Mouse (Mus musculus) neural tube, embryonic 10.5 days (tissue): ENCODE measurements around the gene Tst.

ENCODE experiments used
- DNase-seq: peaks from one replicate; pipeline ENCODE4 v3.0.0-alpha.2; 2017; ENCODE audit warnings: low spot score; ENCODE audit errors: extremely low spot score

Tst gene

GRCm38 (mm10) chr15:78429871-78430622 lies 24.3 kb upstream of the Tst start:
- DNase-seq: no peak

- no peak for DNase-seq
These were observed 23.4 kb upstream of the Tst start for GRCm38 (mm10) chr15:78429139-78429459.

- peak; percentile 86 for DNase-seq
These were observed 22.9 kb upstream of the Tst start, which contains the start of gene Kctd17 for GRCm38 (mm10) chr15:78428391-78429138. Kctd17 (plus strand) TSS chr15:78428564.

GRCm38 (mm10) chr15:78425230-78425629 lies 19.5 kb upstream of the Tst start:
- no peak for DNase-seq

- DNase-seq: no peak
These were observed 18.8 kb upstream of the Tst start for GRCm38 (mm10) chr15:78424507-78424906.

GRCm38 (mm10) chr15:78422046-78422956 lies 16.6 kb upstream of the Tst start:
- peak; percentile 84 for DNase-seq

- no peak for DNase-seq
These were observed 14.7 kb upstream of the Tst start for GRCm38 (mm10) chr15:78420395-78420794.

GRCm38 (mm10) chr15:78416937-78417336 lies 11.2 kb upstream of the Tst start:
- no peak for DNase-seq

- DNase-seq: no peak
These were observed 8.4 kb upstream of the Tst start for GRCm38 (mm10) chr15:78414157-78414556.

GRCm38 (mm10) chr15:78413719-78414117 lies 8.0 kb upstream of the Tst start:
- DNase-seq: no peak

GRCm38 (mm10) chr15:78413083-78413718 lies 7.5 kb upstream of the Tst start:
- no peak for DNase-seq

- DNase-seq: no peak
These were observed 3.9 kb upstream of the Tst start for GRCm38 (mm10) chr15:78409570-78410052.

GRCm38 (mm10) chr15:78406293-78406934 lies 707 bp upstream of the Tst start, which contains the start of gene Mpst:
Mpst (plus strand) TSS chr15:78406416.
- DNase-seq: peak; percentile 92

GRCm38 (mm10) chr15:78405098-78405497 lies 609 bp downstream of the Tst start:
- DNase-seq: no peak

GRCm38 (mm10) chr15:78403896-78404295 lies 1.8 kb downstream of the Tst start:
- DNase-seq: no peak

GRCm38 (mm10) chr15:78403301-78403741 lies 2.4 kb downstream of the Tst start:
- DNase-seq: no peak

- no peak for DNase-seq
These were observed 3.3 kb downstream of the Tst start for GRCm38 (mm10) chr15:78402423-78402822.

- DNase-seq: no peak
These were observed 3.8 kb downstream of the Tst start for GRCm38 (mm10) chr15:78401921-78402320.

GRCm38 (mm10) chr15:78401345-78401744 lies 4.4 kb downstream of the Tst start:
- no peak for DNase-seq

GRCm38 (mm10) chr15:78395478-78395962 lies 10.2 kb downstream of the Tst start, which contains the start of gene Tex33:
Tex33 (minus strand) TSS chr15:78395912.
- DNase-seq: no peak
